Mouse (Mus musculus) erythroblast, embryonic 14.5 days (primary cell): Measurements from ENCODE around the gene D930007J09Rik. TPM values are rescaled to one million over a fixed set of nuclear protein-coding genes. Genes with fewer than 3 reads are reported as not detected.
A peak's percentile ranks its signal among the peaks of the same experiment; 100 is the strongest.

Experiments
- H3K27me3 ChIP-seq: 2 replicates; pipeline ENCODE4 v1.6.1; 2012; ENCODE audit warnings: inconsistent platforms; ENCODE audit not compliant: control insufficient read depth
- H3K36me3 ChIP-seq: 2 replicates; pipeline ENCODE4 v1.6.1; 2012; ENCODE audit warnings: mild to moderate bottlenecking, inconsistent platforms; ENCODE audit not compliant: control insufficient read depth
- H3K4me1 ChIP-seq: 2 replicates; pipeline ENCODE4 v1.6.1; 2012; ENCODE audit warnings: inconsistent platforms; ENCODE audit not compliant: control insufficient read depth
- H3K4me3 ChIP-seq: replicated peaks from 2 replicates; pipeline ENCODE3; 2012; ENCODE audit warnings: moderate library complexity, mild to moderate bottlenecking, inconsistent platforms
- H3K9me3 ChIP-seq: 2 replicates; pipeline ENCODE4 v1.6.1; 2012; ENCODE audit warnings: low read length, inconsistent platforms, mixed read lengths; ENCODE audit not compliant: control insufficient read depth
- GATA1 ChIP-seq: IDR thresholded peaks from 2 replicates; pipeline ENCODE4 v1.6.1; 2012; ENCODE audit warnings: low read length, inconsistent platforms, mixed read lengths
- TAL1 ChIP-seq: IDR thresholded peaks from 3 replicates; pipeline ENCODE4 v1.6.1; 2012; ENCODE audit warnings: low read length, inconsistent platforms, mixed read lengths
- polyA plus RNA-seq: library from polyadenylated mRNA; stranded (reverse); fragments of >175 nt; gene quantifications from 2 replicates; pipeline ENCODE4 v1.2.3, GENCODE M21; 2012

Gene D930007J09Rik
- polyA plus RNA-seq = not detected in 2 replicates

DNA sequence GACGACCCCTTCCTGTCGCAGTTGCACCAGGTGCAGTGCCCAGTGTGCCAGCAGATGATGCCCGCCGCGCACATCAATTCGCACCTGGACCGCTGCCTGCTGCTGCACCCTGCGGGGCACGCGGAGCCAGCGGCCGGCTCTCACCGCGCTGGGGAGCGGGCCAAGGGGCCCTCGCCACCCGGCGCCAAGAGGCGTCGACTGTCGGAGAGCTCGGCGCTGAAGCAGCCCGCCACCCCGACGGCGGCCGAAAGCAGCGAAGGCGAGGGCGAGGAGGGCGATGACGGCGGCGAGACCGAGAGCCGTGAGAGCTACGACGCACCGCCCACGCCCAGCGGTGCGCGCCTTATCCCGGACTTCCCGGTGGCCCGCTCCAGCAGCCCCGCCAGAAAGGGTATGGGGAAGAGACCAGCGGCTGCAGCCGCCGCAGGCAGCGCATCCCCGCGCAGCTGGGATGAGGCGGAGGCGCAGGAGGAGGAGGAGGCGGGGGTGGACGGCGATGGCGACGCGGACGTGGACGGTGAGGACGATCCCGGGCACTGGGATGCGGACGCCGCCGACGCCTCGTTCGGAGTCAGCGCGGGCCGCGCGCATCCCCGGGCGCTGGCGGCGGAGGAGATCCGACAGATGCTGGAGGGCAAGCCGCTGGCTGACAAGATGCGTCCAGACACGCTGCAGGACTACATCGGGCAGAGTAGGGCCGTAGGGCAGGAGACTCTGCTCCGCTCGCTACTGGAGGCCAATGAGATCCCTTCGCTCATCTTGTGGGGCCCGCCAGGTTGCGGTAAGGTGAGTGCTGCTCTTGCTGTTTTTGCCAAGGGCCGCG is at the start of gene D930007J09Rik:
D930007J09Rik (minus strand) TSS at position 591 of the 823 bp plus-strand sequence.
- Histone ChIP-seq H3K36me3 (peaks cover 33% of the 10 kb centered on the region), H3K4me3 (peak within 1 kb of the TSS; percentile 88), H3K27me3 (no peaks in the 10 kb centered on the region; the same call in 1 of the 2 replicates), H3K9me3 (no peaks in the 10 kb centered on the region), H3K4me1 (peaks cover 38% of the 10 kb centered on the region)
- no peak for TF ChIP-seq TAL1
- TF ChIP-seq GATA1 = no peak

DNA sequence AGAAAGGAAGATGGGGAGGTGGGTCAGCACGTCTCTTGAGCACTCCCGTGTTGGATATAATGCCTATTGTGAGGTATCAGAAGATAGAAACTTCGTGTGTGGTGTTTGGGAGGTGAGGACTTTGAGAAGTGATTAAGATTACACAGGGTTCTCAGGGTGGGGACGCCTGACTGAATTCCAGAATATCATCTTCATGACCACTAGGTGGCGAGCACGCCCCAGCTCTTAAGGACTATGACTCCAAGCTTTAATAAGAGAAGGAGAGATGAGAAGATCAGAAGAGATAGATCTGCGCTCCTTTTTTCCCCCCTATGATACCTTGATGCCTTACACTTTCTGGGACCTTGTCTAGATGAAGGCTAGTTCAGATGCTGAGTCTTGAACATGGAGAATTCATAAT is 49.3 kb upstream of the D930007J09Rik start:
- no peak for TF ChIP-seq GATA1
- no peak for TF ChIP-seq TAL1
- H3K4me1 ChIP-seq = no peaks in the 10 kb centered on the region
- no peak overlapping the region for H3K4me3 ChIP-seq
- H3K9me3 ChIP-seq = no peaks in the 10 kb centered on the region
- H3K36me3 ChIP-seq = no peaks in the 10 kb centered on the region
- no peaks in the 10 kb centered on the region for H3K27me3 ChIP-seq

DNA sequence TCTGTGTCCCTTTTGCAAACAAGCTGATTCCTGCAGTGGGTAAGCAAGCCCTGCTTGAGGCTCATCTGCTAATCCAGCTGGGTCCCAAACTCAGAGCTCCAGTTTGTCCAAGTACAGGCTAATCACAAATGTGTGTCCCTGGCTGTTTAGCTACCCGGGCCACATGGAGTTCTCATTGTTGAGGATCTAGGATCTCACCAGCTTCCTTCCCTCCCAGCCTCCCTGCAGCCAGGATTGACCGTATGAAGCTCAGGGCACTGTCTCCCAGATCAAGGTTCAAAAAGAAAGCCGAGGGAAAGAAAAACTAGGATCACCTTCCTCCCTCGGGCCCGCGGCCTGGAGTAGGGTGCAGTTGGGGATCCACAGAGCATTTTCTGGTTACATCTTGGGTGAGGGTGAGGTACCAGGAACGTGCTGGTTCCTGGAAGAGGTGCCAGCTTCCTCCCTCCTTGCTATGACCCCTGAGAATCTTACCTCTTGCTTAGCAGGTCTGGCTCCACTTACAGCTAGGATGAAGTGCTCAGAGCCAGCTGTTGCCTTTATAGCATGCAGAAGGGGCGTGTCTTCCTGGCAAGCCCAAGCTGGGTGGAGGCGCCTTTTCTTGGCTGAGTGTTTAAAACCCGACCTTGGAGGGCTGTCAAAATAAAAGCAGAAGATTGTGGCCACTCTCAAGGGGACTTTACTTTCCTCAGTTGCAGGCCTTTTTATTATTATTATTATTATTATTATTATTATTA is 48.2 kb upstream of the D930007J09Rik start, which contains the start of gene Serpinb1a:
Serpinb1a (minus strand) TSS at position 518 of the 737 bp plus-strand sequence.
- H3K4me1 ChIP-seq = no peaks in the 10 kb centered on the region
- no peaks in the 10 kb centered on the region for H3K9me3 ChIP-seq
- H3K27me3 ChIP-seq = no peaks in the 10 kb centered on the region
- TF ChIP-seq GATA1 = no peak
- no peak for TF ChIP-seq TAL1
- no peak within 1 kb of the TSS for H3K4me3 ChIP-seq
- H3K36me3 ChIP-seq = no peaks in the 10 kb centered on the region

DNA sequence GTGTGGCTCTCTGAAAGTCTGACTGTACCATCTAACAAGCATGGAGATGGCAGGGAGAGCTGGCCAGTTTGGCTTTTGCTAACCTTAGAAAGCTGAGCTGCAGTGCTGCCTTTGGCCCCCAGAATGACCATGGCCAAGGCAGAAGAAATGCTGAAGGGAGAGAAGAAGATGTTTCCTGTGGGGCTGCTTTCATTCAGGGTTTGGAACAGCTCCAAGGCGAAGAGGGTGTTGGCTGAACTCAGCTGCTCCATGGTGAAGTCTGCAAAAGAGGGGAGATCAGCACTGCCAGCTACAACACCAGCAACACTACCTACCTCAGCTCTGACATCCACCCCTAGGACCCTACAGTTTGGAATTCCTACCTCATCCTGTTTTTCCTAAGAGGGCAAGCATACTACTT is 47.5 kb upstream of the D930007J09Rik start:
- Histone ChIP-seq H3K9me3 (no peaks in the 10 kb centered on the region), H3K27me3 (no peaks in the 10 kb centered on the region), H3K4me3 (no peak overlapping the region), H3K36me3 (no peaks in the 10 kb centered on the region), H3K4me1 (no peaks in the 10 kb centered on the region)
- TF ChIP-seq TAL1 (no peak), GATA1 (no peak)

DNA sequence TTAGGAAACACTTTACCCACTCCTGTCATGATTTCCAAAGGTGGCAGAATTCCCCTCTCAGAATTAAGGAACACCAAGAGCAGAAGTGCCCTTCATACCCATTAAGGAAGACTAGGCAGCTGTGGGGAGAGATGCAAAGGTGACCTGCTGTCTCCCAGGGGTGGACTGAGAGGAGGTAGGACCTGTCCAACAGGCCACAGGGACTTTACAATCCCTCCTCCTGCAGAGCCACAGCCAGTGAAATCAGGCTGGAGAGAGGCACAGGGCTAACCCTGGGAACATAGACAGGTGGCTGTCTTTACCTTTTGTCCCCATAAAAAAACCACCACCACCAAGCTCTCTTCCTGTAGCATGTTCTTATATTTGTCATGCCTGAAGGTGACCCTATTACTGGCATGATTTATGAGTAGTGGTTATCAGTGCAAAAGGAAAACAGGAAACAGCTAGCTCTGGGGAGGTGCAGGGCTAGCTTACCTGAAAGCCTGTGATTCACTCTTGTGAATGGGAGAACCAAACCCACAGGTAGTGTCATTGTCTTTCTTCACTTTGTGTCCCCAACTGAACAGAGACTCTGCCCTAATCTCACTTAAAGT is 47.0 kb upstream of the D930007J09Rik start:
- no peaks in the 10 kb centered on the region for H3K36me3 ChIP-seq
- H3K9me3 ChIP-seq = no peaks in the 10 kb centered on the region
- no peaks in the 10 kb centered on the region for H3K4me1 ChIP-seq
- H3K4me3 ChIP-seq = no peak overlapping the region
- no peak for TF ChIP-seq TAL1
- no peak for TF ChIP-seq GATA1
- H3K27me3 ChIP-seq = no peaks in the 10 kb centered on the region

DNA sequence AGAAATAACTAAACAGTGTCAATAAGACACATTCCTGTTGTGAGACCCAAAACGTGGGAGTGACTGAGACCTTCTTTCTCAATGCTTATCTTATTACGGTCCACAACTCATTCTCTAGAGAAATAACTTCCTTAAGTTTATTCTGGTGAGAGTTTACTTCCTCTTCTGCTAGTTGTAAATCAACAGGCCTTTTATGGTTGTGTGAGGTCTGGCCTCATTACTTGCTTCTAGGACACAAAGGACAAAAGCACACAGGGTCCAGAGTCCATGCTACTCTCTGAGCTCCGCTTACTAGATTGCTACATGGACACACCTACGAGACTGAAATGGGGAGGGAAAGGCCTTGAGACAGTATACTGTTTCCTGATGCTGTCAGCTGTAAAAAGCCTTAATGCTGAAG is 46.4 kb upstream of the D930007J09Rik start:
- TF ChIP-seq TAL1 (no peak), GATA1 (no peak)
- Histone ChIP-seq H3K4me1 (no peaks in the 10 kb centered on the region), H3K27me3 (no peaks in the 10 kb centered on the region), H3K9me3 (no peaks in the 10 kb centered on the region), H3K36me3 (no peaks in the 10 kb centered on the region), H3K4me3 (no peak overlapping the region)

DNA sequence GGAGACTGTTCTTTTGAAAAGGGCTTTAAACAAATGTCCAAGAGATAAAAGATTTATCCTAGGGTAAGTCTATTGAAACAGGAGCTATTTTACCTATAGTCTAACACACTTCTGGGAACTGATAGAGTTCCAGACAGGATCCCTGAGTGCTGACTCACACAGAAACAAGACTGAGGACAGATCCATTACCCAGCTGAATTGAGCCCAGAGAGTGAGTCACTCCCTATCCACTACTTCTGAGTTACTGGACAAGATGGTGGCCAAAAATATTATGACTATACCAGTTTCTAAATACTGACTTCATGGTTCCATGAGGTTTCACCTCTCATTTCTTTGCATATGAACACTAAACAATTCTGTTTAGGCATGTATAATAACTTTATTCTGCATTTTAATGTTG is 43.6 kb upstream of the D930007J09Rik start:
- TF ChIP-seq GATA1 = no peak
- no peak for TF ChIP-seq TAL1

DNA sequence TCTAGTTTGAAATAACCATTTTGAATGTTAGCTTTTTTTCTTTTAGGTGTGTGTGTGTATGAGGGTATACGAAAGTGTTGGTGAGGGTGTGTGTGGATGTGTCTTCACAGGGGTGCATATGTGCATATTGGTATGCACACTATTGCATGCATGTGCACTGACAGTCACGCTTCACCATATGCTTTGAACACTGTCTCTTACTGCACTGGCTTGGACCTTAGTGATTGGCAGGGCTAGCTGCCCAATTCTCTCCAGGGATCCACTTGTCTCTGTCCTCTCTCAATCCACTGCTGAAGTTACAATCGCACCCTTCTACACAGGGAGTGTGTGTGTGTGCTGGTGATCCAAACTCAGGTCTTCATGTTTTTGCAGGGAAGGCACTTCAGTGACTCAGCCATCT is 38.7 kb upstream of the D930007J09Rik start:
- Histone ChIP-seq H3K4me3 (no peak overlapping the region), H3K9me3 (no peaks in the 10 kb centered on the region), H3K27me3 (no peaks in the 10 kb centered on the region), H3K4me1 (no peaks in the 10 kb centered on the region), H3K36me3 (no peaks in the 10 kb centered on the region)
- TF ChIP-seq TAL1 = no peak
- no peak for TF ChIP-seq GATA1

More for the DNA sequence above, 43.6 kb upstream of the D930007J09Rik start:
- no peaks in the 10 kb centered on the region for H3K27me3 ChIP-seq
- no peak overlapping the region for H3K4me3 ChIP-seq
- H3K36me3 ChIP-seq = no peaks in the 10 kb centered on the region
- no peaks in the 10 kb centered on the region for H3K4me1 ChIP-seq
- H3K9me3 ChIP-seq = no peaks in the 10 kb centered on the region

DNA sequence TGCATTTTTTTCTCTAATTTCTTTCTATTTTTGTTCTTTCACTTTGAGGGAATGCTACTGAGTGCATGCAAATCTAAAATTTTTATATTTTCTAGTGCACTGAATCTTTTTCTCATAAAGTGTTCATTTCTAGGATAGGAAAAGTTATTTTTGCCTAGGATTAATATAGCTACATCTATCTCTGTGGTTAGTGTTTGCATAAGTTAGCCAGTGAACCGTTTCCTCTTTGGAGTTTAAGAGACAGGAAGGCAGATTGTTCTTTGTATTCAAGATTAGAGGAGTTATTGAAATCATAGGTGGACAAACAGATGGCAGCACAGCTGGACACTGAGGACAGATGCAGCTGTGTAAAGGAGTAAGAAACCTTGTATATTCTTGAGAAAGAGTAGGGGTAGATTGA is 36.7 kb upstream of the D930007J09Rik start:
- TF ChIP-seq TAL1 (no peak), GATA1 (no peak)
- Histone ChIP-seq H3K4me1 (no peaks in the 10 kb centered on the region), H3K27me3 (no peaks in the 10 kb centered on the region), H3K9me3 (no peaks in the 10 kb centered on the region), H3K36me3 (no peaks in the 10 kb centered on the region), H3K4me3 (no peak overlapping the region)
